Mouse (Mus musculus) ES-Bruce4 (cell line): Measurements from ENCODE around the gene Dlgap4. TPM values are rescaled to one million over a fixed set of nuclear protein-coding genes. Genes with fewer than 3 reads are reported as not detected.

Source experiments
- H3K27ac ChIP-seq: 2 replicates; pipeline ENCODE4 v1.5.1; 2012; ENCODE audit warnings: low read length, inconsistent platforms; ENCODE audit not compliant: insufficient read depth
- H3K27me3 ChIP-seq: 2 replicates; pipeline ENCODE4 v1.6.1; 2012; ENCODE audit warnings: mild to moderate bottlenecking, low read length, inconsistent platforms; ENCODE audit not compliant: control insufficient read depth, poor library complexity, insufficient read depth, severe bottlenecking
- H3K36me3 ChIP-seq: 2 replicates; pipeline ENCODE4 v1.6.1; 2012; ENCODE audit warnings: inconsistent platforms, mild to moderate bottlenecking, low read length, moderate library complexity; ENCODE audit not compliant: control insufficient read depth, poor library complexity, insufficient read depth, severe bottlenecking
- H3K4me1 ChIP-seq: one replicate; pipeline ENCODE4 v1.8.1; 2011; ENCODE audit warnings: low read length; ENCODE audit not compliant: control insufficient read depth, insufficient read depth
- H3K4me3 ChIP-seq: 2 replicates; pipeline ENCODE4 v1.5.1; 2011; ENCODE audit warnings: low read depth, mild to moderate bottlenecking, low read length
- H3K9ac ChIP-seq: 2 replicates; pipeline ENCODE4 v1.6.1; 2012; ENCODE audit warnings: low read depth, mild to moderate bottlenecking, inconsistent platforms; ENCODE audit not compliant: poor library complexity, severe bottlenecking
- H3K9me3 ChIP-seq: replicated peaks from 2 replicates; pipeline ENCODE4 v1.6.1; 2012; ENCODE audit warnings: mild to moderate bottlenecking, low read length, inconsistent platforms; ENCODE audit not compliant: control insufficient read depth, poor library complexity, insufficient read depth, severe bottlenecking
- CTCF ChIP-seq: IDR thresholded peaks from one replicate; pipeline ENCODE4 v1.8.1; 2011; ENCODE audit warnings: low read depth, low read length
- EP300 ChIP-seq: IDR thresholded peaks from 2 replicates; pipeline ENCODE4 v1.6.1; 2011; ENCODE audit warnings: low read depth, low read length; ENCODE audit not compliant: insufficient read depth
- POLR2A ChIP-seq: IDR thresholded peaks from one replicate; pipeline ENCODE4 v1.8.1; 2011; ENCODE audit warnings: low read length; ENCODE audit not compliant: insufficient read depth
- polyA plus RNA-seq: library from polyadenylated mRNA; stranded (reverse); fragments of >200 nt; gene quantifications from 2 replicates; pipeline ENCODE4 v1.2.4, GENCODE M21; 2011; ENCODE audit warnings: low read depth; ENCODE audit not compliant: missing spikeins, insufficient read depth, insufficient read length

Gene Dlgap4
- polyA plus RNA-seq, 1 experiment, result 60.6 TPM

- Histone ChIP-seq H3K9me3 (no peaks in the 10 kb centered on the region), H3K36me3 (no peaks in the 10 kb centered on the region), H3K27ac (no peak overlapping the region), H3K9ac (no peak overlapping the region), H3K27me3 (no peaks in the 10 kb centered on the region), H3K4me3 (no peak overlapping the region), H3K4me1 (peaks cover 10% of the 10 kb centered on the region)
- TF ChIP-seq EP300, result no peak
- no peak for TF ChIP-seq POLR2A
- TF ChIP-seq CTCF, result no peak
Observed at GRCm38 (mm10) chr2:156685999-156686398, 72.5 kb downstream of the Dlgap4 start.

- TF ChIP-seq CTCF (no peak), POLR2A (no peak), EP300 (no peak)
- Histone ChIP-seq H3K9me3 (no peaks in the 10 kb centered on the region), H3K4me3 (no peak overlapping the region), H3K27me3 (no peaks in the 10 kb centered on the region), H3K36me3 (no peaks in the 10 kb centered on the region), H3K27ac (no peak overlapping the region), H3K4me1 (peaks cover 10% of the 10 kb centered on the region), H3K9ac (no peak overlapping the region)
Observed at GRCm38 (mm10) chr2:156686754-156687153, 73.2 kb downstream of the Dlgap4 start.

- TF ChIP-seq EP300 (0 out of 2 replicates have a peak, but pooled peaks have one; percentile 3), POLR2A (no peak)
- Histone ChIP-seq H3K4me1 (peaks cover 19% of the 10 kb centered on the region), H3K4me3 (no peak overlapping the region), H3K27me3 (no peaks in the 10 kb centered on the region), H3K27ac (peak overlapping the region; percentile 45), H3K9ac (no peak overlapping the region), H3K36me3 (no peaks in the 10 kb centered on the region), H3K9me3 (no peaks in the 10 kb centered on the region)
Observed at GRCm38 (mm10) chr2:156688604-156689003, 75.1 kb downstream of the Dlgap4 start.

- no peak overlapping the region for H3K9ac ChIP-seq
- H3K9me3 ChIP-seq, result no peaks in the 10 kb centered on the region
- TF ChIP-seq EP300 (peak; percentile 94), CTCF (no peak), POLR2A (no peak)
- H3K4me1 ChIP-seq, result peaks cover 20% of the 10 kb centered on the region
- H3K4me3 ChIP-seq, result no peak overlapping the region
- H3K27me3 ChIP-seq, result no peaks in the 10 kb centered on the region
- H3K36me3 ChIP-seq, result no peaks in the 10 kb centered on the region
- peak overlapping the region; percentile 74 for H3K27ac ChIP-seq
Observed at GRCm38 (mm10) chr2:156690833-156691232, 77.3 kb downstream of the Dlgap4 start.

- peak overlapping the region; percentile 41; the same call in 1 of the 2 replicates for H3K27ac ChIP-seq
- H3K4me1 ChIP-seq, result peaks cover 20% of the 10 kb centered on the region
Observed at GRCm38 (mm10) chr2:156691746-156692145, 78.2 kb downstream of the Dlgap4 start.

GRCm38 (mm10) chr2:156693241-156693807 lies 79.8 kb downstream of the Dlgap4 start:
- Histone ChIP-seq H3K9ac (no peak overlapping the region), H3K36me3 (no peaks in the 10 kb centered on the region), H3K9me3 (no peaks in the 10 kb centered on the region), H3K27me3 (no peaks in the 10 kb centered on the region), H3K27ac (peak overlapping the region; percentile 42), H3K4me3 (0 out of 2 replicates have a peak overlapping the region, but pooled peaks have one; percentile 4), H3K4me1 (peaks cover 23% of the 10 kb centered on the region)
- TF ChIP-seq POLR2A, result no peak
- peak; percentile 88 for TF ChIP-seq EP300
- TF ChIP-seq CTCF, result no peak

More at GRCm38 (mm10) chr2:156691746-156692145, 78.2 kb downstream of the Dlgap4 start:
- Histone ChIP-seq H3K4me3 (no peak overlapping the region), H3K9me3 (no peaks in the 10 kb centered on the region), H3K36me3 (no peaks in the 10 kb centered on the region), H3K27me3 (no peaks in the 10 kb centered on the region), H3K9ac (peak overlapping the region; percentile 10; the same call in 1 of the 2 replicates)
- TF ChIP-seq POLR2A (no peak), CTCF (no peak), EP300 (no peak)
